Mouse (Mus musculus) brain, adult 2 months (tissue): ENCODE measurements at regions not wholly inside any gene's neighbourhood (a gene's known extent, or its start where the extent isn't known, plus 50 kb on each side); places are given as distances from the start of the nearest gene placed in this dataset.
"Not testable (repeated sequence)": the region's sequence is repeated elsewhere in the genome, so short reads cannot be mapped to it uniquely, and the experiment has no call there.

Source experiments
- DNase-seq: peaks from one replicate; pipeline ENCODE4 v3.0.0; 2011; ENCODE audit warnings: low read depth, low spot score

- DNase-seq: peak; percentile 62
These were observed 89.9 kb upstream of the Atp1b1 start for GRCm38 (mm10) chr1:164548071-164548470.

- DNase-seq: no peak
These were observed 87.7 kb upstream of the Atp1b1 start for GRCm38 (mm10) chr1:164545843-164546242.

- peak; percentile 43 for DNase-seq
These were observed 85.1 kb upstream of the Atp1b1 start for GRCm38 (mm10) chr1:164543045-164543803.

GRCm38 (mm10) chr1:164541711-164542110 lies 83.6 kb upstream of the Atp1b1 start:
- DNase-seq: no peak

- no peak for DNase-seq
These were observed 80.3 kb upstream of the Atp1b1 start for GRCm38 (mm10) chr1:164538304-164539043.

- no peak for DNase-seq
These were observed 79.3 kb upstream of the Atp1b1 start for GRCm38 (mm10) chr1:164537324-164537948.

- no peak for DNase-seq
These were observed 74.0 kb upstream of the Atp1b1 start for GRCm38 (mm10) chr1:164532196-164532595.

GRCm38 (mm10) chr1:164531741-164532140 lies 73.6 kb upstream of the Atp1b1 start:
- DNase-seq: no peak

GRCm38 (mm10) chr1:164526748-164527147 lies 68.6 kb upstream of the Atp1b1 start:
- DNase-seq: no peak

- no peak for DNase-seq
These were observed 64.4 kb upstream of the Atp1b1 start for GRCm38 (mm10) chr1:164522377-164523150.

GRCm38 (mm10) chr1:164521371-164522130 lies 63.4 kb upstream of the Atp1b1 start:
- no peak for DNase-seq

GRCm38 (mm10) chr1:164518866-164519265 lies 60.7 kb upstream of the Atp1b1 start:
- DNase-seq: no peak

GRCm38 (mm10) chr1:164518308-164518707 lies 60.2 kb upstream of the Atp1b1 start:
- no peak for DNase-seq

GRCm38 (mm10) chr1:164517362-164517761 lies 59.2 kb upstream of the Atp1b1 start:
- not testable (repeated sequence) for DNase-seq

- DNase-seq: no peak
These were observed 53.7 kb upstream of the Atp1b1 start for GRCm38 (mm10) chr1:164511628-164512385.

GRCm38 (mm10) chr1:164509226-164509625 lies 51.1 kb upstream of the Atp1b1 start:
- DNase-seq: no peak

- DNase-seq: no peak
These were observed 50.4 kb upstream of the Atp1b1 start for GRCm38 (mm10) chr1:164508556-164508955.

GRCm38 (mm10) chr1:164508106-164508505 lies 50.0 kb upstream of the Atp1b1 start:
- no peak for DNase-seq
